In the genomic region with DNA sequence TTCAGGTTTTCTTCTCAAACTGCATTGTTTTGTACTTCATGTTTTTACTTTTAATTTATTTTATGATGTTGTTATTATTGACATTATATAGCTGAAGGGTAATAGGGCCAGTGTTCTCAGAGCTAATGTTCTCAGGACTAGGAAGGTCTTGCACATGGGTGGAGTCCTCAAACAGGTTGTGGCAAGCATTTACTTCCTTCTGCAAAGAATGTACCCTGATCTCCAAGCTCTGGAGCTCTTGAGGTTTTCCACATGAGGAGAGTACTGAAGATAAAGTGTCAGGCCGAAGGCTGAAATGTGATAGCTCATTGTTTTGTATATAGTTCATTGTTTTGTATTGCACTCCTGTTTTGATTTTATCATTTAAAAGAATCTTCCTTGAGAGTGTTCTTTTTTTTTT, we compare ENCODE assay signal across 18 mouse cellular contexts.
"Had no signal": no experiment of that assay in that cellular context is flagged by ENCODE, and none has a peak within 500 bp of the region (broad histone marks: within the 10 kb centered on the region; RNA-seq: fewer than 3 reads in every experiment).

No protein-coding gene starts in this region.

- DNase-seq: lung, postnatal 14 days; midbrain, embryonic 14.5 days; retina, postnatal 1 day; right cerebral cortex, adult 18-20 months; right cerebral cortex, postnatal 25 days; right cerebral cortex, postnatal 4 days; spleen, adult 18-20 months; thymus, adult 18-20 months; thymus, postnatal 14 days; thymus, postnatal 36 days had no signal

- H3K27me3 ChIP-seq: lung, embryonic 15.5 days; midbrain, embryonic 12.5 days; neural tube, embryonic 13.5 days; neural tube, embryonic 15.5 days had no signal

- H3K27ac ChIP-seq: liver, embryonic 14.5 days; lung, embryonic 15.5 days; midbrain, embryonic 10.5 days; midbrain, embryonic 12.5 days; neural tube, embryonic 13.5 days; neural tube, embryonic 15.5 days had no signal

- H3K9ac ChIP-seq: liver, embryonic 14.5 days; lung, embryonic 15.5 days; midbrain, embryonic 12.5 days; neural tube, embryonic 13.5 days; neural tube, embryonic 15.5 days had no signal

- H3K4me3 ChIP-seq: lung, embryonic 15.5 days; midbrain, embryonic 10.5 days; midbrain, embryonic 12.5 days; myocyte; neural tube, embryonic 13.5 days; neural tube, embryonic 15.5 days had no signal

- H3K4me2 ChIP-seq: lung, embryonic 15.5 days; midbrain, embryonic 12.5 days; neural tube, embryonic 13.5 days; neural tube, embryonic 15.5 days had no signal

- H3K4me1 ChIP-seq: lung, embryonic 15.5 days; midbrain, embryonic 10.5 days; midbrain, embryonic 12.5 days; neural tube, embryonic 13.5 days; neural tube, embryonic 15.5 days had no signal

- H3K9me3 ChIP-seq: lung, embryonic 15.5 days; midbrain, embryonic 10.5 days; midbrain, embryonic 12.5 days; neural tube, embryonic 13.5 days; neural tube, embryonic 15.5 days had no signal

- ATAC-seq: midbrain, embryonic 16.5 days had no signal
